Mouse (Mus musculus) frontal cortex, adult (tissue): ENCODE results near the gene Spdya.
"Not testable (repeated sequence)": the region's sequence is repeated elsewhere in the genome, so short reads cannot be mapped to it uniquely, and the experiment has no call there.

Source experiments
- ATAC-seq: cut with Nextera tagmentation; 2 replicates; pipeline ENCODE4 v1.9.2; 2017; ENCODE audit warnings: mild to moderate bottlenecking, moderate library complexity, mixed read lengths; ENCODE audit not compliant: low TSS enrichment

Spdya gene

DNA sequence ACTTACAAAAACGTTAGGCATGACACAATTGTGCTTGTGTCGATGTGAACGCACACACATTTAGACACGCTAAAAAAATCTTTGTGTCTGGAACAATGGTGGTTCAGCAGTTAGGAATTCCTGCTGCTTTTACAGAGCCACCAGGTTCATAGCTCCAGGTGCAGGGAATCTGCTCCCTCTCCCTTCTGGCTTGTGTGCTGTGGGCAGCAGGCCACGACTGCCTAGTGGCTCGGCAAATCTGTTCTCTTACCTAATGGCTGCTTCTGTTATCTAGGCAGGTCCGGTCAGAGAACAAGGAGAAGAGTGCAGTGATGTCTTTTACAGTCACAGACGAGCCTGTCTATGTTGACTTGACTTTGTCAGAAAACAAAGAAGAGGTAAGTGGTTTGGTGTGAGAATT is 81.5 kb downstream of the Spdya start:
- ATAC-seq, result no peak

GRCm38 (mm10) chr17:71636786-71637185 is 84.9 kb downstream of the Spdya start:
- no peak for ATAC-seq

DNA sequence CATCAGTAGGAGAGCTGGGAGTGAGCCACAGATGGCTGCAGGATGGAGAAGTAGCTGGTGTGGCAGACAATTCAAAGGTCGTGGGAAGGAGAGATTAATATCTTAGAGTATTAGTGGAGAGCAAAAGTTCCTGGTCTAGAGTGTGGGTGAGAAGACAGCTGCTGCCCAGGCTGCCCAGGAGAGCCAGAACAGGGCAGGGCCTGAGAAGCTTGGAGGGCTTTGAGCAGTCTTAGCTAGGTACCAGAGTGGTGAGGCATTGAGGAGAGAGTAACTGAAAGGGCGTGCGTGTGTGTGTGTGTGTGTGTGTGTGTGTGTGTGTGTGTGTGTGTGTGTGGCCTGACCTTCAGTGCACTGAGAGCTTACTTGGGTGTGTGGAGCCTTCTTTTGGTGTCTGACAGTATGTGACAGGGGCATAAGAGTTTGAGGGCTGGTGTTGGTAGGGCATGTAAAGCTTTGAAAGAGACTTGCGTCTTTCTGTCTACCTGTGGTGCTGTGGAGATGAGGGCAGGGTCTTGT is 85.9 kb downstream of the Spdya start:
- no peak for ATAC-seq

- not testable (repeated sequence) for ATAC-seq
Measured at GRCm38 (mm10) chr17:71639056-71639455, 87.2 kb downstream of the Spdya start.
